Mouse (Mus musculus): Measurements from ENCODE around the gene Polr3a. TPM values are rescaled to one million over a fixed set of nuclear protein-coding genes. Genes with fewer than 3 reads are reported as not detected.

The Polr3a gene
- polyA plus RNA-seq, 1 experiment from 2014 or later, result 7.2 TPM

GRCm38 (mm10) chr14:24508070-24508773 lies 21.4 kb upstream of the Polr3a start:
- WGBS (ENCODE audit: insufficient replicate concordance), result 22% methylated on average over 18 of the region's 18 CpGs
- Histone ChIP-seq H3K4me3 (replicated peaks) (no peak overlapping the region), H3K36me3 (no peaks in the 10 kb centered on the region), H3K9ac (no peak overlapping the region), H3K27me3 (peaks cover 29% of the 10 kb centered on the region), H3K4me1 (replicated peaks) (no peaks in the 10 kb centered on the region), H3K27ac (no peak overlapping the region), H3K9me3 (replicated peaks) (no peaks in the 10 kb centered on the region), H3K4me2 (no peak overlapping the region)
- DNase-seq (no peak), ATAC-seq (ENCODE audit: low read depth) (no peak)

GRCm38 (mm10) chr14:24507452-24508069 lies 20.7 kb upstream of the Polr3a start:
- Histone ChIP-seq H3K9ac (no peak overlapping the region), H3K36me3 (no peaks in the 10 kb centered on the region), H3K27me3 (peaks cover 29% of the 10 kb centered on the region), H3K4me2 (no peak overlapping the region), H3K9me3 (replicated peaks) (no peaks in the 10 kb centered on the region), H3K4me3 (replicated peaks) (no peak overlapping the region), H3K27ac (no peak overlapping the region), H3K4me1 (replicated peaks) (no peaks in the 10 kb centered on the region)
- ATAC-seq (ENCODE audit: low read depth), result no peak
- DNase-seq, result no peak
- WGBS (ENCODE audit: insufficient replicate concordance), result 25% methylated on average over 14 of the region's 14 CpGs

GRCm38 (mm10) chr14:24501256-24501655 lies 14.4 kb upstream of the Polr3a start:
- H3K27me3 ChIP-seq, result no peaks in the 10 kb centered on the region
- H3K4me3 ChIP-seq (replicated peaks), result no peak overlapping the region
- no peak overlapping the region for H3K9ac ChIP-seq
- H3K36me3 ChIP-seq, result peaks cover 34% of the 10 kb centered on the region
- H3K4me2 ChIP-seq, result no peak overlapping the region
- H3K4me1 ChIP-seq (replicated peaks), result peaks cover 19% of the 10 kb centered on the region
- H3K9me3 ChIP-seq (replicated peaks), result no peaks in the 10 kb centered on the region
- DNase-seq (no peak), ATAC-seq (ENCODE audit: low read depth) (no peak)
- 65% methylated on average over 4 of the region's 4 CpGs for WGBS (ENCODE audit: insufficient replicate concordance)
- no peak overlapping the region for H3K27ac ChIP-seq

GRCm38 (mm10) chr14:24500845-24501186 lies 14.0 kb upstream of the Polr3a start:
- peaks cover 21% of the 10 kb centered on the region for H3K4me1 ChIP-seq (replicated peaks)
- H3K9ac ChIP-seq, result no peak overlapping the region
- H3K27me3 ChIP-seq, result no peaks in the 10 kb centered on the region
- peaks cover 39% of the 10 kb centered on the region for H3K36me3 ChIP-seq
- 42% methylated on average over 8 of the region's 8 CpGs for WGBS (ENCODE audit: insufficient replicate concordance)
- H3K4me3 ChIP-seq (replicated peaks), result no peak overlapping the region
- no peak overlapping the region for H3K27ac ChIP-seq
- H3K9me3 ChIP-seq (replicated peaks), result no peaks in the 10 kb centered on the region
- H3K4me2 ChIP-seq, result no peak overlapping the region
- no peak for DNase-seq
- peak; percentile 19; the same call in 1 of the 2 replicates for ATAC-seq (ENCODE audit: low read depth)

- peaks cover 24% of the 10 kb centered on the region for H3K4me1 ChIP-seq (replicated peaks)
- H3K9ac ChIP-seq, result no peak overlapping the region
- H3K36me3 ChIP-seq, result peaks cover 44% of the 10 kb centered on the region
Observed at GRCm38 (mm10) chr14:24500091-24500844, 13.4 kb upstream of the Polr3a start.

GRCm38 (mm10) chr14:24499478-24499877 lies 12.6 kb upstream of the Polr3a start:
- Histone ChIP-seq H3K4me3 (replicated peaks) (no peak overlapping the region), H3K9me3 (replicated peaks) (no peaks in the 10 kb centered on the region), H3K9ac (no peak overlapping the region), H3K27me3 (no peaks in the 10 kb centered on the region), H3K36me3 (peaks cover 52% of the 10 kb centered on the region), H3K4me1 (replicated peaks) (peaks cover 31% of the 10 kb centered on the region), H3K27ac (no peak overlapping the region), H3K4me2 (no peak overlapping the region)
- ATAC-seq (ENCODE audit: low read depth), result no peak
- WGBS (ENCODE audit: insufficient replicate concordance), result 40% methylated on average over 9 of the region's 9 CpGs
- no peak for DNase-seq

More at GRCm38 (mm10) chr14:24500091-24500844, 13.4 kb upstream of the Polr3a start:
- Histone ChIP-seq H3K27ac (no peak overlapping the region), H3K27me3 (no peaks in the 10 kb centered on the region), H3K4me2 (no peak overlapping the region), H3K9me3 (replicated peaks) (no peaks in the 10 kb centered on the region), H3K4me3 (replicated peaks) (no peak overlapping the region)
- ATAC-seq (ENCODE audit: low read depth), result peak; percentile 62
- DNase-seq, result peak; percentile 47
- 22% methylated on average over 18 of the region's 18 CpGs for WGBS (ENCODE audit: insufficient replicate concordance)

- Histone ChIP-seq H3K27ac (no peak overlapping the region), H3K9ac (no peak overlapping the region), H3K4me1 (replicated peaks) (peaks cover 38% of the 10 kb centered on the region), H3K4me2 (no peak overlapping the region), H3K9me3 (replicated peaks) (no peaks in the 10 kb centered on the region), H3K36me3 (peaks cover 60% of the 10 kb centered on the region), H3K4me3 (replicated peaks) (no peak overlapping the region), H3K27me3 (no peaks in the 10 kb centered on the region)
- ATAC-seq (ENCODE audit: low read depth) (no peak), DNase-seq (no peak)
- 68% methylated on average over 5 of the region's 5 CpGs for WGBS (ENCODE audit: insufficient replicate concordance)
Observed at GRCm38 (mm10) chr14:24498561-24499255, 11.8 kb upstream of the Polr3a start.

GRCm38 (mm10) chr14:24497443-24497842 lies 10.6 kb upstream of the Polr3a start:
- Histone ChIP-seq H3K4me3 (replicated peaks) (no peak overlapping the region), H3K27ac (no peak overlapping the region), H3K4me2 (no peak overlapping the region), H3K4me1 (replicated peaks) (peaks cover 51% of the 10 kb centered on the region), H3K9me3 (replicated peaks) (no peaks in the 10 kb centered on the region), H3K36me3 (peaks cover 73% of the 10 kb centered on the region), H3K27me3 (no peaks in the 10 kb centered on the region), H3K9ac (no peak overlapping the region)
- DNase-seq, result no peak
- 77% methylated on average over 1 of the region's 1 CpGs for WGBS (ENCODE audit: insufficient replicate concordance)
- ATAC-seq (ENCODE audit: low read depth), result no peak

GRCm38 (mm10) chr14:24496507-24496906 lies 9.6 kb upstream of the Polr3a start:
- Histone ChIP-seq H3K36me3 (peaks cover 81% of the 10 kb centered on the region), H3K27me3 (no peaks in the 10 kb centered on the region), H3K9ac (no peak overlapping the region), H3K4me1 (replicated peaks) (peaks cover 58% of the 10 kb centered on the region), H3K9me3 (replicated peaks) (no peaks in the 10 kb centered on the region), H3K4me3 (replicated peaks) (no peak overlapping the region), H3K27ac (no peak overlapping the region), H3K4me2 (no peak overlapping the region)
- DNase-seq (no peak), ATAC-seq (ENCODE audit: low read depth) (no peak)
- 75% methylated on average over 1 of the region's 1 CpGs for WGBS (ENCODE audit: insufficient replicate concordance)

GRCm38 (mm10) chr14:24493256-24493655 lies 6.4 kb upstream of the Polr3a start:
- H3K27ac ChIP-seq, result no peak overlapping the region
- no peak for DNase-seq
- H3K4me3 ChIP-seq (replicated peaks), result peak overlapping the region; percentile 94
- peaks cover 59% of the 10 kb centered on the region for H3K4me1 ChIP-seq (replicated peaks)
- H3K9ac ChIP-seq, result peak overlapping the region; percentile 95
- WGBS (ENCODE audit: insufficient replicate concordance), result 69% methylated on average over 9 of the region's 9 CpGs
- H3K36me3 ChIP-seq, result peaks cover 68% of the 10 kb centered on the region
- ATAC-seq (ENCODE audit: low read depth), result no peak
- H3K9me3 ChIP-seq (replicated peaks), result no peaks in the 10 kb centered on the region
- peak overlapping the region; percentile 78 for H3K4me2 ChIP-seq
- H3K27me3 ChIP-seq, result no peaks in the 10 kb centered on the region

Data from liver, embryonic 13.5 days (tissue).